ENCODE assay signal across 8 mouse cellular contexts in the genomic region with DNA sequence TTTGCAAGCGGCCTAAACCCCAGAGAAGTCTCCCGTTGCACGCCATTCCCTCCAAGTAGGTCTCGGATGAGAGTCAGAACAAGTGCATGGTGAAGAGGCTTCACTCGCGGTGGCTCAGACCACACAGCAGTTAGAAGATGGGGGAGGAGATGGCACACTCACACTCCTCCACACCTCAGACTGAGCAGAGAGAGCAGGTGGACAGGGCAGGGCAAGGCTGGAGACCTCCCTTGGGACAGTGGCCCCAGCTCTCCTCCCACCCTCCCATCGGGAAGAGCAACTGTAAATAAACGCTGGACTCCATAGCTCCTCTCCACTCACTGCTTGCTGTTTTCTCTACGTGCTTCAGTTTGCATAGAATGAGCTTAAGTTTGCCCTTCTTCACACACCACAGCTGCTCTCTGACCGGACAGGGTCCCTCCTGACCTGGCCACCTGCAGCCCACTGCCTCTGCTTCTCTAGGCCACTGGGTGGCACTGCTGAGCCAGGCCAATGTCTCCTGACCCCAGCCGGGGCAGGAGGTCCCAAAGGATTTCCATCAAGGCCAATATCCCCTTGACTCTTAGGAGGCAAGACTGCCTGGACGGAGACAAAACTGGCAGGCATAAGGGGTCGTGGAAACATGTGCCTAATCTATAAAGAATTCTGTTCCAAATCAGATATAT. TPM values are rescaled to one million over a fixed set of nuclear protein-coding genes. Genes with fewer than 3 reads are reported as not detected.
DNase-seq lines count a peak whose midpoint lies in the region; ATAC-seq and TF ChIP-seq lines count a peak whose summit lies in the region.

No protein-coding gene starts in this region.

- no peaks in the 10 kb centered on the region for H3K9me3 ChIP-seq in embryonic facial prominence, embryonic 14.5 days (ENCODE audit: control insufficient read depth, low read length)
- H3K9me3 ChIP-seq in hindbrain, embryonic 15.5 days: no peaks in the 10 kb centered on the region
- no peaks in the 10 kb centered on the region for H3K9me3 ChIP-seq in liver, embryonic 12.5 days (replicated peaks)

- no peaks in the 10 kb centered on the region for H3K4me1 ChIP-seq in embryonic facial prominence, embryonic 14.5 days (ENCODE audit: control insufficient read depth, insufficient read depth, low read length)
- H3K4me1 ChIP-seq in hindbrain, embryonic 15.5 days (replicated peaks): no peaks in the 10 kb centered on the region
- H3K4me1 ChIP-seq in liver, embryonic 12.5 days: peaks cover 25% of the 10 kb centered on the region

- H3K9ac ChIP-seq in embryonic facial prominence, embryonic 14.5 days (ENCODE audit: low read depth, low read length): no peak overlapping the region
- no peak overlapping the region for H3K9ac ChIP-seq in hindbrain, embryonic 15.5 days
- no peak overlapping the region for H3K9ac ChIP-seq in liver, embryonic 12.5 days

- H3K4me2 ChIP-seq in embryonic facial prominence, embryonic 14.5 days (ENCODE audit: low read depth, low read length): no peak overlapping the region
- H3K4me2 ChIP-seq in hindbrain, embryonic 15.5 days: no peak overlapping the region
- no peak overlapping the region for H3K4me2 ChIP-seq in liver, embryonic 12.5 days

- ATAC-seq in embryonic facial prominence, embryonic 14.5 days (ENCODE audit: low read depth): no peak; the same call in 1 of the 2 replicates
- ATAC-seq in hindbrain, embryonic 15.5 days (ENCODE audit: low FRiP score, low read depth): 0 out of 2 replicates have a peak, but pooled peaks have one; percentile 15
- 0 out of 2 replicates have a peak, but pooled peaks have one; percentile 38 for ATAC-seq in liver, embryonic 12.5 days

- H3K27me3 ChIP-seq in embryonic facial prominence, embryonic 14.5 days (replicated peaks; ENCODE audit: control insufficient read depth, insufficient read depth, low read length): no peaks in the 10 kb centered on the region
- H3K27me3 ChIP-seq in hindbrain, embryonic 15.5 days: no peaks in the 10 kb centered on the region
- H3K27me3 ChIP-seq in liver, embryonic 12.5 days (replicated peaks): no peaks in the 10 kb centered on the region

- DNase-seq in left cerebral cortex, adult 2 months (ENCODE audit: extremely low spot score in 1 of 2, low spot score in 2 of 2): peak; percentile 40 to 44
- DNase-seq in left cerebral cortex, postnatal 25 days (ENCODE audit: low spot score in 2 of 2): no peak
- DNase-seq in adrenal gland, postnatal 36 days: peak; percentile 58 to 78
- peak; percentile 53 for DNase-seq in embryonic facial prominence, embryonic 14.5 days (ENCODE audit: low spot score)
- peak; percentile 66 for DNase-seq in naive thymus-derived CD4-positive, alpha-beta T cell, adult 2 months (ENCODE audit: low read depth)
- DNase-seq in thymus, postnatal 14 days: peak; percentile 70

- TF ChIP-seq CTCF in left cerebral cortex, adult 2 months (IDR thresholded peaks at IDR 0.05): peak; percentile 97

- WGBS in embryonic facial prominence, embryonic 14.5 days: 51% methylated on average over 13 of the region's 13 CpGs
- WGBS in hindbrain, embryonic 15.5 days: 52% methylated on average over 13 of the region's 13 CpGs
- WGBS in liver, embryonic 12.5 days (ENCODE audit: insufficient replicate concordance): 54% methylated on average over 13 of the region's 13 CpGs

- no peak overlapping the region for H3K27ac ChIP-seq in left cerebral cortex, adult 2 months
- no peak overlapping the region for H3K27ac ChIP-seq in embryonic facial prominence, embryonic 14.5 days (replicated peaks; ENCODE audit: low read depth, low read length)
- H3K27ac ChIP-seq in hindbrain, embryonic 15.5 days (replicated peaks): no peak overlapping the region
- no peak overlapping the region for H3K27ac ChIP-seq in liver, embryonic 12.5 days

- intact Hi-C loops in left cerebral cortex, adult 2 months (cut with DNase I): loop anchor here (1.0 to 5.0 kb wide), 2 partner anchors 74 to 121 kb away; partner anchors contain the start of gene Ncbp3
- intact Hi-C loops in left cerebral cortex, postnatal 25 days (cut with DNase I): loop anchor here (1.0 to 5.0 kb wide), 3 partner anchors 75 to 164 kb away; partner anchors contain the start of gene Ncbp3

- no peak overlapping the region for H3K4me3 ChIP-seq in left cerebral cortex, adult 2 months
- H3K4me3 ChIP-seq in embryonic facial prominence, embryonic 14.5 days (ENCODE audit: low read depth, low read length): no peak overlapping the region
- no peak overlapping the region for H3K4me3 ChIP-seq in hindbrain, embryonic 15.5 days
- no peak overlapping the region for H3K4me3 ChIP-seq in liver, embryonic 12.5 days

- peaks cover 42% of the 10 kb centered on the region for H3K36me3 ChIP-seq in embryonic facial prominence, embryonic 14.5 days (ENCODE audit: control insufficient read depth, insufficient read depth, low read length)
- H3K36me3 ChIP-seq in hindbrain, embryonic 15.5 days: peaks cover 30% of the 10 kb centered on the region
- peaks cover 38% of the 10 kb centered on the region for H3K36me3 ChIP-seq in liver, embryonic 12.5 days

RNA-seq across cellular contexts. Expression of gene Atp2a3, which starts 34.6 kb away (rescaled TPM):
- 1 to 10 TPM; 6.9 to 7.0 TPM for total RNA-seq in left cerebral cortex, adult 2 months (2021)
- total RNA-seq in left cerebral cortex, postnatal 25 days (2021): 1 to 10 TPM; 6.2 TPM
- 1 to 10 TPM; 7.2 to 8.2 TPM for total RNA-seq in adrenal gland, postnatal 36 days (2021)
- 4.8 and 5.6 TPM in 2 replicates for polyA plus RNA-seq in embryonic facial prominence, embryonic 14.5 days (2014; fragmentation: Nextera tagmentation; extraction: Ambion mirVana)
- 1.6 and 2.5 TPM in 2 replicates for polyA plus RNA-seq in hindbrain, embryonic 15.5 days (2015; fragmentation: Nextera tagmentation; extraction: Ambion mirVana)
- polyA plus RNA-seq in liver, embryonic 12.5 days (2016; fragmentation: Nextera tagmentation; extraction: Ambion mirVana): 17.5 and 18.9 TPM in 2 replicates

Comparison
In these comparisons a context has a peak if more than half of its experiments do, and no peak if none do; other contexts are left out.
1. DNase-seq: peak in left cerebral cortex, adult 2 months (2 of 2), adrenal gland, postnatal 36 days (2 of 2), embryonic facial prominence, embryonic 14.5 days (single experiment), naive thymus-derived CD4-positive, alpha-beta T cell, adult 2 months (single experiment) and thymus, postnatal 14 days (single experiment); none in left cerebral cortex, postnatal 25 days (0 of 2).